Mouse (Mus musculus) liver, embryonic 15.5 days (tissue): ENCODE measurements around the gene Trim24. TPM values are rescaled to one million over a fixed set of nuclear protein-coding genes. Genes with fewer than 3 reads are reported as not detected.
"Not testable (repeated sequence)": the region's sequence is repeated elsewhere in the genome, so short reads cannot be mapped to it uniquely, and the experiment has no call there.

Experiments
- ATAC-seq: fragments of 200-750 bp; cut with Nextera tagmentation; 2 replicates; pipeline ENCODE4 v1.8.0; 2017; ENCODE audit warnings: moderate number of reproducible peaks, mild to moderate bottlenecking, moderate library complexity; ENCODE audit not compliant: insufficient read depth
- H3K27ac ChIP-seq: fragments of 300-500 bp; sonication (generic); replicated peaks from 2 replicates; pipeline ENCODE4 v1.5.1; 2015; ENCODE audit warnings: mild to moderate bottlenecking, inconsistent platforms
- H3K27me3 ChIP-seq: fragments of 300-500 bp; sonication (generic); 2 replicates; pipeline ENCODE4 v1.6.1; 2015; ENCODE audit warnings: mild to moderate bottlenecking, inconsistent platforms
- H3K36me3 ChIP-seq: fragments of 300-500 bp; sonication (generic); replicated peaks from 2 replicates; pipeline ENCODE4 v1.6.1; 2015; ENCODE audit warnings: moderate library complexity, mild to moderate bottlenecking, inconsistent platforms
- H3K4me1 ChIP-seq: fragments of 300-500 bp; sonication (generic); replicated peaks from 2 replicates; pipeline ENCODE4 v1.6.1; 2015; ENCODE audit warnings: inconsistent platforms
- H3K4me2 ChIP-seq: fragments of 300-500 bp; sonication (generic); 2 replicates; pipeline ENCODE4 v1.6.1; 2015; ENCODE audit warnings: moderate library complexity, mild to moderate bottlenecking, inconsistent platforms
- H3K4me3 ChIP-seq: fragments of 300-500 bp; sonication (generic); replicated peaks from 2 replicates; pipeline ENCODE4 v1.5.1; 2015; ENCODE audit warnings: mild to moderate bottlenecking, inconsistent platforms
- H3K9ac ChIP-seq: fragments of 300-500 bp; sonication (generic); 2 replicates; pipeline ENCODE4 v1.6.1; 2015; ENCODE audit warnings: moderate library complexity, mild to moderate bottlenecking, inconsistent platforms
- H3K9me3 ChIP-seq: fragments of 300-500 bp; sonication (generic); replicated peaks from 2 replicates; pipeline ENCODE4 v1.6.1; 2016; ENCODE audit warnings: inconsistent platforms
- WGBS: fragments of 180-500 bp; shearing (Covaris S2); methylation state at CpG from one replicate; pipeline ENCODE4 v1.1.7; 2015; ENCODE audit warnings: mixed read lengths; ENCODE audit not compliant: insufficient replicate concordance; 5-methylcytosine and 5-hydroxymethylcytosine counted together
- polyA plus RNA-seq: library from polyadenylated mRNA; unstranded; fragments of >200 nt; fragmentation: Nextera tagmentation; extraction: Ambion mirVana; gene quantifications from 2 replicates; pipeline ENCODE4 v1.2.1, GENCODE M21; 2015

Gene Trim24
- polyA plus RNA-seq, 1 experiment from 2014 or later: 3.0 TPM

DNA sequence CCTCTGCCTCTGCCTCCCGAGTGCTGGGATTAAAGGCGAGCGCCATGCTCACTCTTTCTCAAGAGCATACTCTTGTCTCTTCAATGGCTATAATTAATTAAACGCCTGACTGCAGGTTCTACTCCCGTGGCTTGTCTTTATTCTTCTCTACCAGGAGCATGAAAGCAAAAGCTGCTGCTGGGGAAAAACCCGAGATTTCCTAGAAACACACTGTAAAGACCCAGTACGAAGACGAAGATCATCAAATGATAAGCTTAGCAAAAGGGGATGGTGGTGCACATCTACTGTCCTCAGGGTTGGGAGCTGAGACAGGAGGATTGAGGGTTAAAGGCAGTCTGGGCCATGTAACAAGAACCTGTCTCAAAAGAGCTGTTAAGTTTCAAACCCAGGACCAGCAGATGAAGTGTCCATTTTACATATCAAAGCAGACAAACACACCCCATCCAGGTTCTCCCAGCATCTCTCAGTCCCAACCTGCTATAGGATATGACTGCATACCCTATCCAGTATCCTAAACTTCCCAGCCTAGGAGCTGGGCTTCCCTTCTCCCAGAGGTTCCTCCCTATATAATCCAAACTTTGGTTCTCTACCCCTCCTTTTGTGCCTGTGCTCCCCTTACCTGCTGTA is 26.9 kb upstream of the Trim24 start:
- 71% methylated on average over 8 of the region's 8 CpGs for WGBS
- Histone ChIP-seq H3K9ac (no peak overlapping the region), H3K4me1 (no peaks in the 10 kb centered on the region), H3K27ac (no peak overlapping the region), H3K9me3 (no peaks in the 10 kb centered on the region), H3K27me3 (no peaks in the 10 kb centered on the region), H3K4me2 (no peak overlapping the region), H3K36me3 (no peaks in the 10 kb centered on the region), H3K4me3 (no peak overlapping the region)
- no peak for ATAC-seq

DNA sequence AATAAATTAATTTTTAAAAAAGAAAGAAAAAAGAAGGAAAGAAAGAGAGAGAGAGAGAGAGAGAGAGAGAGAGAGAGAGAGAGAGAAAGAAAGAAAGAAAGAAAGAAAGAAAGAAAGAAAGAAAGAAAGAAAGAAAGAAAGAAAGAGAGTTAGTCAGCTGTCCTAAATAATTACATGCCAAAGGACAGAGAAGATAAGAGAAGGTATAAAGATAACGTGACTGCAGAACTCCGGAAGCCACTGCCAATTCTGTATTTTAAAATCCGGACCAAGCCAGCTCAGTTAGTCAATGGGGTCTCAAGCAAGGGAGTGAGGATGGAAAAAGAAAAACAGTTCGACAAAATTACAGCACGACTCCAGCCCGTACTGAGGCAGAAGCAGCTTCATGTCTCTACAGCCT is 25.7 kb upstream of the Trim24 start:
- not testable (repeated sequence) for H3K36me3 ChIP-seq, H3K4me2 ChIP-seq, H3K27ac ChIP-seq, H3K27me3 ChIP-seq, H3K4me1 ChIP-seq, ATAC-seq, H3K9ac ChIP-seq, H3K9me3 ChIP-seq, H3K4me3 ChIP-seq
- WGBS: 56% methylated on average over 6 of the region's 6 CpGs

DNA sequence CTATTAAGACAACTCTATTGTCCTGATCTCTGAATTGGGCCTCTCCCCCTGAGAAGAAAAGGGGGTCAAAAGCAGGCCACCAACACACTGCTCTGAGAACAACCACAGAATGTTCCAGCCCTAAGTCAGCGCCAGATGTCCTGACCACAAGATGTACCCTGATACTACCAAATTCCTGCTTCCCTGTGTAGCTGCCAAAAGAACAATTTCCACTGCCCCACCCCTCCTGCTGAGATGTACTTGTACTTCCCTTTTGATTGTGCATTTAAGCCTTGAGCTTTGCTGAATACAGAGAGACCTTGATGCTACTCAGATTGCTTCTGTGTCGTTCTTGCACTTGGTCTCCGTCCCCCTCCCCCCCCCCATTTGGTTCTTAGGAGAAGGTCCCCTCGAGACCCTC is 23.1 kb upstream of the Trim24 start:
- not testable (repeated sequence) for H3K27ac ChIP-seq, H3K9ac ChIP-seq, H3K9me3 ChIP-seq, ATAC-seq, H3K4me1 ChIP-seq, H3K4me2 ChIP-seq, H3K4me3 ChIP-seq, H3K27me3 ChIP-seq, H3K36me3 ChIP-seq
- WGBS: 68% methylated on average over 4 of the region's 4 CpGs

DNA sequence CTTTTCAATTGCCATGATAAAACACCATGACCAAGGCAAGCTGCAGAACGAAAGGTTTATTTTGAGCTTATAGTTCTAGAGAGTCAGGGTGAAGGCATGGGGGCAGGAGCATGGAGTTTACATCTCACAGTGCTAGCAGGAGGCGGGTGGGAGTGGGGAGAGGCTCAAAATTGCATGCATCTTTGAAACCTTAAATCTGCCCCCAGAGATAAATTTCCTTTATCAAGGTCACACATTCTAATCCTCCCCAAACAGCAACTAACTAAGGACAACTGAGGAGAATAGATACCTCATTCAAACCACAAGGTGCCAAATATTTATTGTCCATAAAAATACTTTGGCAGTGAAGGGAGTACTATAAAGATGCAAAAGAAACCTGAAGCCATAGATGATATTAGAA is 19.3 kb upstream of the Trim24 start:
- Histone ChIP-seq H3K4me3 (no peak overlapping the region), H3K4me2 (no peak overlapping the region), H3K9ac (no peak overlapping the region), H3K36me3 (no peaks in the 10 kb centered on the region), H3K27me3 (no peaks in the 10 kb centered on the region), H3K27ac (no peak overlapping the region), H3K4me1 (peaks cover 12% of the 10 kb centered on the region), H3K9me3 (no peaks in the 10 kb centered on the region)
- ATAC-seq: peak; percentile 69
- WGBS: 64% methylated on average over 2 of the region's 2 CpGs

DNA sequence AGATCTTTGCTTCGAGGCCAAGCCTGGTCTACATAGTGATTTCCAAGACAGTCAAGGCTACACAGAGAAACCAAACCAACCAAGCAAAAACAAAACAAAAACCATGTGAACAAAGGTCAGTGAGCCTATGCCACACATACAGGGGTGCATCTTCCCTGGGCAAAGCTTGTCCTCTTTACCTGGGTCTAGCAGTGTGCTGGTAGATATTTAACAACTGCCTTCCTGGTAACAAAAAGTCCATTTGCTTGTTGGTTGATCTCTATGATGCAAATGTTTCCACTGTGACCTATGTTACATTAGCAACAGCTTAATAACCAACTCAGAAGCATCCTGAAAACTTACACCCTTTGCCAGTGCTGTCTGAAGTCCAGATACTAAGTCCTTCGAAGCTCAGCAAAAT is 17.3 kb upstream of the Trim24 start:
- H3K9ac ChIP-seq: no peak overlapping the region
- no peaks in the 10 kb centered on the region for H3K9me3 ChIP-seq
- H3K27me3 ChIP-seq: no peaks in the 10 kb centered on the region
- H3K27ac ChIP-seq: no peak overlapping the region
- no peak for ATAC-seq
- H3K4me3 ChIP-seq: no peak overlapping the region
- H3K4me1 ChIP-seq: peaks cover 12% of the 10 kb centered on the region
- H3K36me3 ChIP-seq: no peaks in the 10 kb centered on the region
- H3K4me2 ChIP-seq: no peak overlapping the region
- WGBS: 79% methylated on average over 2 of the region's 2 CpGs

DNA sequence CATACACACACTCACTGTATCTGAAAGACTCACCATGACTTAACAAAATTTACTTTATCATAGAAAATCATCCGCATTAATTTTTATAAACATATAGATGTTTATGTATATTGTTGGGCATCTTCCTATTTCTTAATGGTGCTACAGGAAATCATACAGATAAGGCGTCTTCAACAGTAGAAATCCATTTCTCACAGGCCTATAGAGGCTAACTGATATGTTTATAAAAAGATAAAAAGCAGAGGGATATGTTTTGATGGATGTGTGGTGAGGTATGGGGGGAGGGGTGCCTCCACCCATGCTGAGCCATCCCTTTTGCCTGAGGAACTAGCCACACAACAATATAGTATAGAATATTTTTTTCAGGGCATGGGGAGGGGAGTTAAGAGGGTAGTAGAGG is 15.2 kb upstream of the Trim24 start:
- ATAC-seq: peak; percentile 71
- Histone ChIP-seq H3K27me3 (no peaks in the 10 kb centered on the region), H3K4me2 (no peak overlapping the region), H3K4me1 (peaks cover 12% of the 10 kb centered on the region), H3K9ac (no peak overlapping the region), H3K36me3 (no peaks in the 10 kb centered on the region), H3K27ac (no peak overlapping the region), H3K9me3 (no peaks in the 10 kb centered on the region), H3K4me3 (no peak overlapping the region)
- WGBS: 39% methylated on average over 2 of the region's 2 CpGs

DNA sequence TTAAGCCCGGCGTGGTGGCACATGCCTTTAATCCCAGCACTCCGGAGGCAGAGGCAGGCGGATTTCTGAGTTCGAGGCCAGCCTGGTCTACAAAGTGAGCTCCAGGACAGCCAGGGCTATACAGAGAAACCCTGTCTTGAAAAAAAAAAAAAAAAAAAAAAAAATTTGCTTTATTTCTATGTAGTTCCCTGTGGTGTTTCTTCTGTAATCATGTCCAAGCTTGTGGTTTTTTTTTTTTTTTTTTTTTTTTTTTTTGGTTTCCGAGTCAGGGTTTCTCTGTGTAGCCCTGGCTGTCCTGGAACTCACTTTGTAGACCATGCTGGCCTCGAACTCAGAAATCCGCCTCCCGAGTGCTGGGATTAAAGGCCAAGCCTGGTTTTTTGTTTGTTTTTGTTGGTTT is 14.3 kb upstream of the Trim24 start:
- not testable (repeated sequence) for H3K27ac ChIP-seq, H3K27me3 ChIP-seq, H3K4me3 ChIP-seq, H3K9me3 ChIP-seq, H3K4me1 ChIP-seq, H3K36me3 ChIP-seq, ATAC-seq, H3K9ac ChIP-seq, H3K4me2 ChIP-seq
- 70% methylated on average over 9 of the region's 9 CpGs for WGBS

DNA sequence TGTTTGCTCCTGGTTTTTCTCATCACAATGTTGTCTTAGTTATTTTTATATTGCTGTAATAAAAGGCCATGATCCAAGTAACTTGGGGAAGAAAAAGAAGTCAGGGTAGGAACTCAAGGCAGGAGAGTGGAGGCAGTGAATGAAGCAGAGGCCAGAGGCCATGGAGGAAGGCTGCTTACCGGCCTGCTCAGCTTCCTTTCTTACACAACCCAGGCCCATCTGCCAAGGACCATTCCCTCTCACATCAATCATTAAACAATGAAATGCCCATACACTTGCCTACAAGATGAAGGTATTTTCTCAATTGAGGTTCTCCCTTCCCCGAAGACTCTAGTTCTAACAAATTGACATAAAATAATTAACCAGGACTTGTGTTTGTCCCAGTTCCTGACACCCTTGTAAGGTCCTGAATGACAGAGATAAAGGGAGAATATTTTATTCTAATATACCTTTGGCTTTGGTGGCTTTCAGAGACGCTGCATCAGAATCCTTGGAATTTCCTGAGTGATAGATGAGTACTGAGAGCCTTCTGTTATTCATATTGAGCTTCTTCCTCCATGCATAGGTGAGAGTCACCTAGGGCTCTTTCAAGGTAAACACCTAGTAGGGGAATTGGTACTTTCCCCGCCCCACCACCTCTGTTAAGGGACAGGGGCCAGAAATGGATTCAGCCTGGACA is 13.3 kb upstream of the Trim24 start:
- Histone ChIP-seq H3K36me3 (no peaks in the 10 kb centered on the region), H3K27me3 (no peaks in the 10 kb centered on the region), H3K4me1 (peaks cover 10% of the 10 kb centered on the region), H3K4me2 (no peak overlapping the region), H3K9me3 (no peaks in the 10 kb centered on the region), H3K27ac (no peak overlapping the region), H3K9ac (no peak overlapping the region), H3K4me3 (no peak overlapping the region)
- WGBS: 61% methylated on average over 4 of the region's 4 CpGs
- no peak for ATAC-seq

DNA sequence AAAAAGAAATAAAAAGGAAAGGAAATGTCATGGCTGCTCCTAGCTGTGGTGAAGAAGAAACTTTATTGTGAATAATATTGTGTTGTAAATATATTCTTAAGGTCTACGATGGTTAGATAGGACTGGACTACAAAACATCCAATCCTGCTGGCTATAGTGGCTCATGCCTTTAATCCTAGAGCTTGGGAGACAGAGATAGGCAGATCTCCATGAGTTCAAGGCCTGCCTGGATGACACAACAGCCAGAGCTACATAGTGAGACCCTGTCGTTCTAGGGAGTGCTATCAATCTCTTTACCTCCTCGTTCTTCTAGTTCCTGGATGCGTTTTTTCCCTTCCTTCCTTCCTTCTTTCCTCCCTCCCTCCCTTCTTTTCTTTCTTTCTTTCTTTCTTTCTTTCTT is 12.5 kb upstream of the Trim24 start:
- Histone ChIP-seq H3K36me3 (no peaks in the 10 kb centered on the region), H3K4me3 (no peak overlapping the region), H3K4me2 (no peak overlapping the region), H3K9ac (no peak overlapping the region), H3K4me1 (peaks cover 16% of the 10 kb centered on the region), H3K27me3 (no peaks in the 10 kb centered on the region), H3K27ac (no peak overlapping the region), H3K9me3 (no peaks in the 10 kb centered on the region)
- WGBS: 71% methylated on average over 4 of the region's 4 CpGs
- ATAC-seq: no peak

DNA sequence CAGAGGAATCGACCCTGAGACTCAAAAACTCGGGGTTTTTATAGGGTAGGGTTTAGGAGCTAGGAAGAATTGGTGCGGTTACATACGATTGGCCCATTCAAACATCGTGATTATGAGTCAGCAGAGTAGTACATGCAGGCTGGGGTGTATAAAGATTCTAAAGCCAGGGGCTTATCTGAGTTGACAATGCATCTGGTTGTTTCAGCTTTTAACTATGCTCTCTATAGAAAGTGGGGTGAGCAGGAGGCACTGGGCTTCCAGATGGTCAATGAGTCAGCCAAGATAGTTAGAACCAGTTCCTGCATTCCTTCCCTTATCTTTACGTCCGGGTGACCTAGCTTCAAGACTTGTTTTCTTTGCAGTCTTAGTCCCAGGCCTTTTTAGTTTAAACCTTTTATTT is 7.7 kb upstream of the Trim24 start:
- Histone ChIP-seq H3K27ac (peak overlapping the region; percentile 70; the same call in 1 of the 2 replicates), H3K4me1 (peaks cover 23% of the 10 kb centered on the region), H3K9me3 (no peaks in the 10 kb centered on the region), H3K4me3 (no peak overlapping the region), H3K36me3 (no peaks in the 10 kb centered on the region), H3K9ac (no peak overlapping the region), H3K4me2 (no peak overlapping the region), H3K27me3 (no peaks in the 10 kb centered on the region)
- 35% methylated on average over 7 of the region's 7 CpGs for WGBS
- ATAC-seq: peak; percentile 93

DNA sequence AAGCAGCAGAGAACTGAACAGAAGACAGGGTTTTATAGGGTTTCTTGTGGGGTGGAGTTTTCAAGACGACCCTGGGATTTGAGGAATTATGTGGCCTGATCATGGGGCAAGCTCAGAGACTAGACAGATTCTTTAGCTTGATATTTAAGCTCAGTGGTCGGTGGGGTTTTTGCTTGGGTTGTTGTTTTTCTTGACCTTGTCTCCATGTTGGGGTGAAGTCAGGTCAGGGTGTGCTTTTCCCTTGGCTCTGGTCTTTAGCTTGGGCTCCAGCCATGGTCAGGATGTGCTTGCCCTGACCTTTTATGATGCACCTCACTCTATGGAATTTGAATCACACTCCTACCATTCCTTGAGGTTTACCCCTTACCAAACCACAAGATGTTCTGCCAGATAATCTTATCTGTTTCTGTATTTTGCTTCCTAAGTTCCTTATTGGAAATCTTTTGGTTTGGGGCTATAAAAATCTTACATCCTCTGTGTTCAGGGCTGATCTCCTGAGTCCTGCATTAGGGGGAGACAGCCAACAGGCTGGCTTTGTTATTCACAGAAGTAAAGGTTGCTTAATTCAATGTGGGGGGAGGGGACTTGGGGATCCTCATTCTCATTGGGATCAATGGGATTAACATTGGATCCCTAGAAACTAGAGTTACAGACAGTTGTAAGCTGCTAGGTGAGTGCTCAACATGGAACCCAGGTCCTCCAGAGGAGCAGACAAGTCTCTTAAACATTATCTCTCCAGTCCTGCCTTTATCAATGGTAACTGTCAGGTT is 6.5 kb upstream of the Trim24 start:
- H3K9ac ChIP-seq: no peak overlapping the region
- H3K27me3 ChIP-seq: no peaks in the 10 kb centered on the region
- no peaks in the 10 kb centered on the region for H3K9me3 ChIP-seq
- H3K4me1 ChIP-seq: peaks cover 23% of the 10 kb centered on the region
- H3K4me3 ChIP-seq: no peak overlapping the region
- no peak overlapping the region for H3K4me2 ChIP-seq
- no peak overlapping the region for H3K27ac ChIP-seq
- 59% methylated on average over 2 of the region's 2 CpGs for WGBS
- H3K36me3 ChIP-seq: no peaks in the 10 kb centered on the region
- no peak for ATAC-seq
